Mouse (Mus musculus) c-Kit-positive CD71-negative TER-119-negative erythroid progenitor cells, embryonic 14.5 days (primary cell): ENCODE results near the gene Col13a1.

Source experiments
- DNase-seq: peaks from one replicate; pipeline ENCODE4 v3.0.0-alpha.2; 2013; ENCODE audit warnings: low read depth

Col13a1 gene

GRCm38 (mm10) chr10:61968003-61968553 is 10.8 kb downstream of the Col13a1 start:
- no peak for DNase-seq

- DNase-seq = no peak
These were observed 11.7 kb downstream of the Col13a1 start for GRCm38 (mm10) chr10:61967207-61967606.

GRCm38 (mm10) chr10:61965386-61965841 is 13.5 kb downstream of the Col13a1 start:
- no peak for DNase-seq

- no peak for DNase-seq
These were observed 22.2 kb downstream of the Col13a1 start for GRCm38 (mm10) chr10:61956718-61957117.

GRCm38 (mm10) chr10:61953916-61954315 is 25.0 kb downstream of the Col13a1 start:
- no peak for DNase-seq

GRCm38 (mm10) chr10:61949542-61949941 is 29.4 kb downstream of the Col13a1 start:
- DNase-seq = no peak

- no peak for DNase-seq
These were observed 34.5 kb downstream of the Col13a1 start for GRCm38 (mm10) chr10:61944386-61944785.

GRCm38 (mm10) chr10:61943480-61943879 is 35.4 kb downstream of the Col13a1 start:
- no peak for DNase-seq

GRCm38 (mm10) chr10:61942719-61943118 is 36.2 kb downstream of the Col13a1 start:
- DNase-seq = no peak

GRCm38 (mm10) chr10:61936211-61937121 is 42.4 kb downstream of the Col13a1 start:
- no peak for DNase-seq

- no peak for DNase-seq
These were observed 47.2 kb downstream of the Col13a1 start for GRCm38 (mm10) chr10:61931678-61932077.

GRCm38 (mm10) chr10:61929901-61930300 is 49.0 kb downstream of the Col13a1 start:
- DNase-seq = no peak

- no peak for DNase-seq
These were observed 49.9 kb downstream of the Col13a1 start for GRCm38 (mm10) chr10:61928725-61929651.

GRCm38 (mm10) chr10:61925691-61926090 is 53.2 kb downstream of the Col13a1 start:
- DNase-seq = no peak

- no peak for DNase-seq
These were observed 58.1 kb downstream of the Col13a1 start for GRCm38 (mm10) chr10:61920655-61921365.

- DNase-seq = no peak
These were observed 58.8 kb downstream of the Col13a1 start for GRCm38 (mm10) chr10:61919924-61920654.

- DNase-seq = no peak
These were observed 59.4 kb downstream of the Col13a1 start for GRCm38 (mm10) chr10:61919496-61919895.

- no peak for DNase-seq
These were observed 61.8 kb downstream of the Col13a1 start for GRCm38 (mm10) chr10:61917066-61917465.

- no peak for DNase-seq
These were observed 67.1 kb downstream of the Col13a1 start for GRCm38 (mm10) chr10:61911770-61912169.

GRCm38 (mm10) chr10:61909004-61909403 is 69.9 kb downstream of the Col13a1 start:
- no peak for DNase-seq

- DNase-seq = no peak
These were observed 72.7 kb downstream of the Col13a1 start for GRCm38 (mm10) chr10:61906226-61906625.
